Mouse (Mus musculus) liver, adult 2 months (tissue): ENCODE data around the gene Plxnb2. TPM values are rescaled to one million over a fixed set of nuclear protein-coding genes. Genes with fewer than 3 reads are reported as not detected.

ENCODE experiments used
- DNase-seq: peaks from one replicate; pipeline ENCODE4 v3.0.0-alpha.2; 2011; ENCODE audit warnings: low read depth, low spot score; ENCODE audit errors: extremely low read depth
- H3K27ac ChIP-seq: fragments of 200-500 bp; replicated peaks from 2 replicates; pipeline ENCODE4 v1.5.1; 2012; ENCODE audit warnings: low read depth, mild to moderate bottlenecking, control low read depth, inconsistent platforms, low read length; ENCODE audit not compliant: insufficient read depth
- H3K27me3 ChIP-seq: fragments of 200-500 bp; 2 replicates; pipeline ENCODE4 v1.6.1; 2012; ENCODE audit warnings: mild to moderate bottlenecking, moderate library complexity, low read length, inconsistent platforms; ENCODE audit not compliant: control insufficient read depth, insufficient read depth
- H3K36me3 ChIP-seq: fragments of 200-500 bp; 2 replicates; pipeline ENCODE4 v1.6.1; 2012; ENCODE audit warnings: low read length, inconsistent platforms; ENCODE audit not compliant: control insufficient read depth, insufficient read depth
- H3K4me1 ChIP-seq: fragments of 200-500 bp; 2 replicates; pipeline ENCODE4 v1.6.1; 2011; ENCODE audit warnings: low read length; ENCODE audit not compliant: control insufficient read depth, insufficient read depth
- H3K4me3 ChIP-seq: fragments of 200-500 bp; 2 replicates; pipeline ENCODE4 v1.5.1; 2011; ENCODE audit warnings: low read depth, mild to moderate bottlenecking, control low read depth, low read length, moderate library complexity; ENCODE audit not compliant: insufficient read depth
- H3K79me2 ChIP-seq: fragments of 200-500 bp; 2 replicates; pipeline ENCODE4 v1.6.1; 2012; ENCODE audit warnings: inconsistent platforms, mild to moderate bottlenecking, low read length, moderate library complexity; ENCODE audit not compliant: control insufficient read depth, insufficient read depth
- H3K9ac ChIP-seq: fragments of 200-500 bp; 2 replicates; pipeline ENCODE4 v1.6.1; 2012; ENCODE audit warnings: low read depth, mild to moderate bottlenecking, control low read depth, inconsistent platforms, low read length
- CTCF ChIP-seq: fragments of 200-500 bp; IDR thresholded peaks from 2 replicates; pipeline ENCODE4 v1.5.1; 2011; ENCODE audit warnings: low read depth, low read length, control low read depth
- POLR2A ChIP-seq: fragments of 200-500 bp; IDR thresholded peaks from 2 replicates; pipeline ENCODE4 v1.6.1; 2011; ENCODE audit warnings: low read length, control low read depth; ENCODE audit not compliant: insufficient read depth; ENCODE audit errors: extremely low read depth
- WGBS: fragments of 180-500 bp; shearing (Covaris S2); methylation state at CpG from one replicate; pipeline ENCODE4 v1.1.7; 2018; 5-methylcytosine and 5-hydroxymethylcytosine counted together
- polyA plus RNA-seq: library from polyadenylated mRNA; depleted of rRNA; stranded (reverse); fragments of >200 nt; gene quantifications from 2 replicates; pipeline ENCODE4 v1.2.3, GENCODE M21; 2012
- total RNA-seq: library from RNA; depleted of rRNA; stranded (reverse); fragments of >200 nt; gene quantifications from 2 replicates; pipeline ENCODE4 v1.2.3, GENCODE M21; 2014

Gene Plxnb2
- total and polyA plus RNA-seq, 2 experiments = 80.0 to 199 TPM

DNA sequence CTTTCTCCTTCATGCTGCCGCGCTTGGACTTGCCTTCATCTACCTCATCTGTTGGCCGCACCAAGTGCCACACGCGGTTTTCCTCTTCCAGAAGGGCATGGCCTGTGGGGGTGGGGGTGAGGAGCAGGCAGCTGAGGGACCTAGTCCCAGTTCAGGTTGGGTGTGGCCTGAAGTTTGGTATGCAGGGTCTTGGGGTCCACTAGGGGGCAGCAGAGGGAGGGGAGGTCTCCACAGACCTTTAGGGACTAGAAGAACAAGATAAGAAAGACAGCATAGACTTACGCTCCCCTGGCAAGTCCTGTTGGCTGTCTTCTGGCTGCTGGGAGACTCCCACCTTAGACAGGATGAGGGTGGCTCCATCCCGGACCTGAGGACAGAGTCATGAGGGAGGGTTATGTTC, 22.6 kb downstream of the Plxnb2 start:
- Histone ChIP-seq H3K4me3 (no peak overlapping the region), H3K27me3 (no peaks in the 10 kb centered on the region), H3K79me2 (no peaks in the 10 kb centered on the region), H3K9ac (no peak overlapping the region), H3K36me3 (peaks cover 42% of the 10 kb centered on the region), H3K4me1 (no peaks in the 10 kb centered on the region), H3K27ac (no peak overlapping the region)
- TF ChIP-seq POLR2A (no peak), CTCF (peak; percentile 84)
- peak; percentile 57 for DNase-seq
- 65% methylated on average over 7 of the region's 7 CpGs for WGBS

- H3K4me1 ChIP-seq = peaks cover 2% of the 10 kb centered on the region; the same call in 1 of the 2 replicates
- H3K27ac ChIP-seq = no peak overlapping the region
- no peak overlapping the region for H3K9ac ChIP-seq
- H3K4me3 ChIP-seq = no peak overlapping the region
- TF ChIP-seq POLR2A = no peak
- TF ChIP-seq CTCF = no peak
- peaks cover 10% of the 10 kb centered on the region for H3K36me3 ChIP-seq
- no peak for DNase-seq
- H3K79me2 ChIP-seq = no peaks in the 10 kb centered on the region
- H3K27me3 ChIP-seq = peaks cover 12% of the 10 kb centered on the region; the same call in 1 of the 2 replicates
These were observed 28.3 kb downstream of the Plxnb2 start for GRCm38 (mm10) chr15:89152312-89152711.

- H3K27me3 ChIP-seq = peaks cover 22% of the 10 kb centered on the region
- H3K4me1 ChIP-seq = peaks cover 2% of the 10 kb centered on the region; the same call in 1 of the 2 replicates
- no peak overlapping the region for H3K27ac ChIP-seq
These were observed 30.6 kb downstream of the Plxnb2 start for GRCm38 (mm10) chr15:89150041-89150390.

DNA sequence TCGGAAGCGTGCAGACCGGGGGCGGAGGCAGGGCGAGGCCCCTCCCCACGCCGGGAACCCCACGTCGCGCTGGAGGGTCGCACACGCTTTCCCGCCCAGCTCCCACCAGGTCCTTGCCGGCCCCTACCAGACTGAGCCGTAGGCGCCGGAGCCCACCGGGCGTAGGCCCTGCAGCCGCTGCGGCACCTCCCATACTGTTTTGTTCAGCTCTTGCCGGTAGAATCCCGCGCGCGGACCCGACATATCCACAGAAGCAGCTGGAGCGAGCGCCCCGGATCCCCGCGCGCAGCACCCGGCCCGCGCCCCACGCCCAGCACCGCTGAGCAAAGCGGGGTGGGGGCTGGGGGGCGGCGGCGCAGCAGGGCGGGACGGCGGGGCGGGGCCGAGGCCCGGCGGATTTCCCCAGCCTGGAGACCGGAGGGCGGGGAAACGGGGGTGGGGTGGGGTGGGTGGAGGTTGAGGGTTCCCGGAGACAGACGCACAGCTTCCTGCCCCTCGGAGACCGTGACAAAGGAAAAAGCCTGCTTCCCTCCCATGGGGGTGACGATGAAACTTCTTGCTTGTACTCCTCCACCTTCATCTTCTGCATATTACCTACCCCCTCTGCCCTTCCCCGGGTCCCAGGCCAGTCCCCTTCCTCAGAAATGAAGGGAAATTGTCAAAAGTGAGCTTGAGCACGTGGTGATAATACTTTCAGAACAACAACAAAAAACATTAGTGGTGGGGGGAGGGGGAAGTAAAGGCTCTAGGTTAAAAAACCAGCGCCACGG, 31.1 kb downstream of the Plxnb2 start, which contains the start of gene Mapk11:
Gene Mapk11, minus strand, starts transcription at position 358 of the 770 bp plus-strand sequence.
- H3K79me2 ChIP-seq = no peaks in the 10 kb centered on the region
- H3K36me3 ChIP-seq = no peaks in the 10 kb centered on the region
- H3K4me1 ChIP-seq = peaks cover 2% of the 10 kb centered on the region; the same call in 1 of the 2 replicates
- peak within 1 kb of the TSS; percentile 86 for H3K4me3 ChIP-seq
- DNase-seq = no peak
- WGBS = under 1% methylated on average over 53 of the region's 61 CpGs
- H3K27me3 ChIP-seq = peaks cover 22% of the 10 kb centered on the region
- H3K27ac ChIP-seq = no peak within 1 kb of the TSS
- peak within 1 kb of the TSS; percentile 74 for H3K9ac ChIP-seq
- TF ChIP-seq POLR2A (no peak), CTCF (no peak)

More at GRCm38 (mm10) chr15:89150041-89150390, 30.6 kb downstream of the Plxnb2 start:
- WGBS = 15% methylated on average over 13 of the region's 13 CpGs
- no peaks in the 10 kb centered on the region for H3K79me2 ChIP-seq
- TF ChIP-seq CTCF (no peak), POLR2A (no peak)
- peaks cover 1% of the 10 kb centered on the region; the same call in 1 of the 2 replicates for H3K36me3 ChIP-seq
- H3K9ac ChIP-seq = no peak overlapping the region
- no peak for DNase-seq
- peak overlapping the region; percentile 13; the same call in 1 of the 2 replicates for H3K4me3 ChIP-seq

DNA sequence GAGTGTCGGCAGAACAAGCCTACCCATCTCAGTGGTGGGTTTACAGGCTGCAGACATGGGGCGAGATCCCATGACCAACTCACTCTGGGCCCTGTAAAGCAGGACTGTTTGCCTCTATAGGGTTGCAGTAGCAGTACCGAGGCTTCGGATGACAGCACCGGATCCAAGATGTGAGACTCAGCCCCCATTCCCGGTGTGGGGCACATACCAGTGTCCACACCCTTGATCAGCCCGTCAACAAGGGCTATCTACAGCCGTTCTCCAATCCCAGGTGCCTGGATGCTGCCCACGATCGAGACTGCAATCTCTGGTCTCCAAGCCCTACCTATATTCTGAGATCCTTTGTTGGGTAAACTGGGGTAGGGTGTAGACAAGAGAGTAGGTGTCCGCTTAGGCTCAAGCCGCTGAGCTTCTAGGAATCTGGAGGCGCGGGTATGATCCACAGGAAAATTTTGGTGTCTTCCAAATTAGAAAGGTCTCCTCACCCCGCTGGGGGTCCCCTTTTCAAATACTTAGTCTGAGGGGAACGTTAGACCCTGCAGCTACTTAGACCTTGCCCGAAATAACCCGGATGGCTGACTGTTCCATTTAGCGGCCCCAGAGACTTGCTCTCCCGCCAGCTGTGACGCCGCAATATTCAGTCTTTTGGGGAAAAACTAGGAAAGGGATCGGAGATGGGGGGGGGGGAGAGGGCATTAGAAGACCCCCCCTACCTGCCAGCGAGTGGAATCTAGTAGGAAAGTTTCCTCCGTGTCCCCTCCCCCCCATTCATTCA, 31.9 kb downstream of the Plxnb2 start:
- H3K4me3 ChIP-seq = peak overlapping the region; percentile 86
- WGBS = 16% methylated on average over 25 of the region's 25 CpGs
- no peak for DNase-seq
- H3K9ac ChIP-seq = peak overlapping the region; percentile 74
- no peaks in the 10 kb centered on the region for H3K79me2 ChIP-seq
- TF ChIP-seq POLR2A = no peak
- TF ChIP-seq CTCF = no peak
- no peak overlapping the region for H3K27ac ChIP-seq
- H3K27me3 ChIP-seq = peaks cover 22% of the 10 kb centered on the region
- no peaks in the 10 kb centered on the region for H3K36me3 ChIP-seq
- peaks cover 2% of the 10 kb centered on the region; the same call in 1 of the 2 replicates for H3K4me1 ChIP-seq
